Mouse (Mus musculus) C2C12 (cell line): Measurements from ENCODE around the gene Pofut2.

Experiments
- CEBPB ChIP-seq: IDR thresholded peaks from one replicate; pipeline ENCODE4 v1.6.1; 2011; ENCODE audit warnings: low read depth, mild to moderate bottlenecking, control low read depth, moderate library complexity
- CTCF ChIP-seq: IDR thresholded peaks from one replicate; pipeline ENCODE4 v1.5.1; 2011; ENCODE audit not compliant: control insufficient read depth, insufficient read depth, insufficient read length
- USF1 ChIP-seq: IDR thresholded peaks from one replicate; pipeline ENCODE4 v1.6.1; 2011; ENCODE audit warnings: low read depth, mild to moderate bottlenecking, control low read depth, moderate library complexity

DNA sequence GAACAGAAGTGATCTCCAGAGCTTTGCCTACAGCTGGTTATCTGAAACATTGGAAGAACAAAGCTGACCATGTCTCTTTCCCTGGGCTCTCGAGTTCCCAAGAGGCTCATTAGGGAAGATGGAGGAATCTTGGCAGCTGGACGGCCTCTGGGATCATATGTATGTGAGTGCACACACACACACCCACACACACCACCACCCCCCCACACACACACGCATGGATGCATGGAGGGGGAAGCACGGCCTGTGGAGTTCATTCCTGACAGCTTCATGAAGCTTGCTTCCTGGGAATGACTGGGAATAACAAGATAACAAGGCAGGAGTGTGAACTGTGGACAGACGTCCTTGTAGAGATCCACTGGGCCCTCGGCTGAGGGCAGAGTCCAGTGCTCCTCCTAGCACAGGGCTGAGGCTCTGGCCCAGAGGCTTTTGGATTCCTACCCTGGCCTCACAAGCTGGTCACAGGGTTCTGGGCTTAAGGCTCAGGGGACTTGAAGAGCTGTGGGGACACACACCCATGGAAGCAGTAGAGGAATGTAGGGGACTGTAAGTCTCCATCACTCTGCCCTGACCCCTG lies 41.8 kb upstream of the Pofut2 start:
- TF ChIP-seq CTCF (no peak), CEBPB (no peak), USF1 (no peak)
